Mouse (Mus musculus) embryonic fibroblast, embryonic 13.5 days (primary cell): ENCODE measurements at regions not wholly inside any gene's neighbourhood (a gene's known extent, or its start where the extent isn't known, plus 50 kb on each side); places are given as distances from the start of the nearest gene placed in this dataset.

Experiments
- CTCF ChIP-seq: IDR thresholded peaks from 2 replicates; pipeline ENCODE4 v1.5.1; 2011; ENCODE audit warnings: mild to moderate bottlenecking, control low read depth, low read length, moderate library complexity, borderline replicate concordance; ENCODE audit not compliant: insufficient read depth
- POLR2A ChIP-seq: IDR thresholded peaks from 2 replicates; pipeline ENCODE4 v1.6.1; 2011; ENCODE audit warnings: low read depth, mild to moderate bottlenecking, control low read depth, low read length, moderate library complexity

DNA sequence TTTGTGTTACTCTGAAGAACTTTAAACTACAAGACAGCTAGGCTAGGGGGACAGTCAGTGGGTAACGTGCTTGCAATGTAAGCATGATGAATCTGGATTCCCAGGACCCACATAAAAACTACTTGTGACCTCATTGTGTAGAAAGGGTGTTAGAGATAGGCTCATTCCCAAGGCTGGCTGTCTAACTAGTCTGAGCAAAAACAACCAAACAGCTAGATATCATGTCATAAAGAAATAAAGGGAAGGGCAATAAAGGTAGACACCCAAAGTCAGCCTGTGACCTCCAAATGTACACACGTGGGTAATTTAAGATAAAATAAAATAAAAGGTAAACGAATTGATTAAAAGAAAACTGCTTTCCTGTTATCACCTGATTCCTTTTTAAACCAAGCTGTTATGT lies 123.7 kb upstream of the Serpine2 start:
- TF ChIP-seq POLR2A (no peak), CTCF (no peak)
